Mouse (Mus musculus): ENCODE results near the gene Ifi207. TPM values are rescaled to one million over a fixed set of nuclear protein-coding genes. Genes with fewer than 3 reads are reported as not detected.
"Not testable (repeated sequence)": the region's sequence is repeated elsewhere in the genome, so short reads cannot be mapped to it uniquely, and the experiment has no call there.

Gene Ifi207
- 0.78 and 1.1 TPM in 2 replicates for polyA plus RNA-seq (2015; fragmentation: Nextera tagmentation; extraction: Ambion mirVana)

GRCm38 (mm10) chr1:173741656-173742055 lies at the start of gene Ifi207:
Gene Ifi207, minus strand, starts transcription at chr1:173741747.
- H3K4me3 ChIP-seq (replicated peaks), result no peak within 1 kb of the TSS
- no peak within 1 kb of the TSS for H3K4me2 ChIP-seq
- no peaks in the 10 kb centered on the region for H3K27me3 ChIP-seq
- H3K9ac ChIP-seq, result no peak within 1 kb of the TSS
- H3K36me3 ChIP-seq, result no peaks in the 10 kb centered on the region
- DNase-seq (no peak), ATAC-seq (ENCODE audit: low read depth) (no peak)
- WGBS (ENCODE audit: insufficient replicate concordance), result 34% methylated on average over 4 of the region's 4 CpGs
- no peak within 1 kb of the TSS for H3K27ac ChIP-seq
- no peaks in the 10 kb centered on the region for H3K9me3 ChIP-seq (replicated peaks)
- no peaks in the 10 kb centered on the region for H3K4me1 ChIP-seq (replicated peaks)

- 32% methylated on average over 3 of the region's 3 CpGs for WGBS (ENCODE audit: insufficient replicate concordance)
- H3K9me3 ChIP-seq (replicated peaks), result not testable (repeated sequence)
Observed at GRCm38 (mm10) chr1:173773457-173773856, 31.9 kb upstream of the Ifi207 start.

GRCm38 (mm10) chr1:173766848-173767617 lies 25.5 kb upstream of the Ifi207 start, which contains the start of gene Ifi204:
Gene Ifi204, minus strand, starts transcription at chr1:173766943.
- not testable (repeated sequence) for H3K36me3 ChIP-seq; H3K4me3 ChIP-seq (replicated peaks); H3K9ac ChIP-seq; H3K4me2 ChIP-seq; H3K27ac ChIP-seq; H3K27me3 ChIP-seq; DNase-seq; H3K4me1 ChIP-seq (replicated peaks); H3K9me3 ChIP-seq (replicated peaks)
- peak; percentile 65 for ATAC-seq (ENCODE audit: low read depth)
- WGBS (ENCODE audit: insufficient replicate concordance), result 27% methylated on average over 5 of the region's 5 CpGs

More at GRCm38 (mm10) chr1:173773457-173773856, 31.9 kb upstream of the Ifi207 start:
- not testable (repeated sequence) for H3K4me1 ChIP-seq (replicated peaks); H3K4me2 ChIP-seq; H3K9ac ChIP-seq; DNase-seq; H3K27ac ChIP-seq; ATAC-seq (ENCODE audit: low read depth); H3K4me3 ChIP-seq (replicated peaks); H3K36me3 ChIP-seq; H3K27me3 ChIP-seq

DNA sequence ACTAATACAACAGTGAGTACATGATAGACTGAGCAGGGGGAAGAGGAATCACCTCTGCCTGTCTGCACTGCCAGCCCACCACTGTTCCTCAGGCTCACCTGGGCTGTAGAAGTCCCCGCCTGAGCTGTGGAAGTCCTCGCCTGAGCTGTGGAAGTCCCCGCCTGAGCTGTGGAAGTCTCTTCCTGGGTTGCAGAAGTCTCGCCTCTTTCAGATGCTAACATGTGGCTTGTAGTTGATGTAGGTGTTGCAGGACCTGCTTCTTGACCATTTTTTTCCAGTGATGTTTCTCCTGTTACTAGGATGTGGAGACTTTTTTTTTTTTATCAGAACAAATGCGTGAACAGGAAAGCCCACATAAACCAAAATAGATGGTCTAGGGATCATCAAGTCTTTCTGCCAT lies 18.5 kb upstream of the Ifi207 start:
- H3K4me3 ChIP-seq (replicated peaks); H3K36me3 ChIP-seq; H3K9ac ChIP-seq; H3K27ac ChIP-seq; DNase-seq; ATAC-seq (ENCODE audit: low read depth); H3K9me3 ChIP-seq (replicated peaks); H3K27me3 ChIP-seq; H3K4me1 ChIP-seq (replicated peaks); H3K4me2 ChIP-seq: not testable (repeated sequence)
- 66% methylated on average over 5 of the region's 5 CpGs for WGBS (ENCODE audit: insufficient replicate concordance)

DNA sequence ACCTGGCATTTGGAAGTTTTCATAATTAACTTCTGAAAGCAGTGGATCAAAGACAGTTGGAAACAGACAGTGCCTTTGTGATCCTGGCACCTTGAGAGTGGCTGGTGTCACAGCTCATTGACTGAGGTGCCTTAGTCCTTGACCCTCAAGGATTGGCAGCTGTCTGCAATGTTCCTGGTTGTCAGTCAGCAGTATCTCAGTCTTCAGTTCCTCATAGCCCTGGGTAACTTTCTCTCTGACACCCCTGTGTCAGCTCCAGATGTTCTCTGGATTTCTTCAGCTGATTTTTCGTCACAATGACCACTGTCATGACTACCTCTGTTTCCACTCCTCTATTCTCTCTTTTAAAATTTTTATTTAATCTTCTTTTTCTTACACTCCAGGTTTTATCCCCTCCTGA lies 715 bp upstream of the Ifi207 start:
- H3K36me3 ChIP-seq, result no peaks in the 10 kb centered on the region
- no peak overlapping the region for H3K4me3 ChIP-seq (replicated peaks)
- no peak overlapping the region for H3K9ac ChIP-seq
- no peak for ATAC-seq (ENCODE audit: low read depth)
- DNase-seq, result no peak
- H3K27ac ChIP-seq, result no peak overlapping the region
- H3K27me3 ChIP-seq, result no peaks in the 10 kb centered on the region
- no peaks in the 10 kb centered on the region for H3K9me3 ChIP-seq (replicated peaks)
- H3K4me2 ChIP-seq, result no peak overlapping the region
- no peaks in the 10 kb centered on the region for H3K4me1 ChIP-seq (replicated peaks)
- 36% methylated on average over 1 of the region's 1 CpGs for WGBS (ENCODE audit: insufficient replicate concordance)

DNA sequence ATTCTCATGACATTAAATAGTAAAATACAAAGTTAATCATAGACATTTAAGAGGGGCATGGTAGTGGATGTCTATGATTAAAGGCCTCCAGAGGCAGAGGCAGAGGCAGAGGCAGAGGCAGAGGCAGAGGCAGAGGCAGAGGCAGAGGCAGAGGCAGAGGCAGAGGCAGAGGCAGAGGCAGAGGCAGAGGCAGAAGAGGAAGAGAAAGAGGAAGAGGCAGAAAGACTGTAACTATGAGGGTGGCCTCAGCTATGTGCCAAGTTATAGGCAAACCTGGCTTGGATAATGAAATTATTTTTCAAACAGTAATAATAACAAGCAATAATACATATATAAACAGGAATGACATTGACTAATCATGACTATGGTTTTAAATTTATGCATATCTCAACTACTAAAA lies 1.0 kb downstream of the Ifi207 start:
- ATAC-seq (ENCODE audit: low read depth) (no peak), DNase-seq (no peak)
- no peaks in the 10 kb centered on the region for H3K36me3 ChIP-seq
- no peaks in the 10 kb centered on the region for H3K27me3 ChIP-seq
- H3K4me1 ChIP-seq (replicated peaks), result no peaks in the 10 kb centered on the region
- no peaks in the 10 kb centered on the region for H3K9me3 ChIP-seq (replicated peaks)
- no peak overlapping the region for H3K4me2 ChIP-seq
- H3K27ac ChIP-seq, result no peak overlapping the region
- H3K4me3 ChIP-seq (replicated peaks), result no peak overlapping the region
- H3K9ac ChIP-seq, result no peak overlapping the region

DNA sequence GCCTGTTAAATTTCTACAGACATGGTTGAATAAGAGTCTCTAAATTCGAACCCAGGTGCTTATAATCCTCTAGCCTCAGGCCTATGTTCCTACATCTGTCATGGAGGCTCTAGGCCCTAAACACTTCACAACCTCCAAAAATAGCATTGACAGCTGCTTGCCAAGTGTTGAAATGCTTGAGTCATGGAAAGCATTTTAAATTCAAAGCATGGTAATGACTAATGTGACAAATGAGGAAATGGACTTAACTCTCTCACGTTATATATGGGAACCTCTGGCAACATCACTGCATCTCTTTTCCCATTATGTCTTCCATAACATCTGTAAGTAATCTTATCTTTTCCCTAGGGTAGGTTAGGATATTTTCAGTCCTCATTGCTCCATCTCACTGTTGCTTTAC lies 4.6 kb downstream of the Ifi207 start:
- H3K4me1 ChIP-seq (replicated peaks), result no peaks in the 10 kb centered on the region
- ATAC-seq (ENCODE audit: low read depth) (no peak), DNase-seq (no peak)
- H3K9me3 ChIP-seq (replicated peaks), result no peaks in the 10 kb centered on the region
- no peaks in the 10 kb centered on the region for H3K36me3 ChIP-seq
- 39% methylated on average over 2 of the region's 2 CpGs for WGBS (ENCODE audit: insufficient replicate concordance)
- H3K9ac ChIP-seq, result no peak overlapping the region
- no peak overlapping the region for H3K4me3 ChIP-seq (replicated peaks)
- no peaks in the 10 kb centered on the region for H3K27me3 ChIP-seq
- H3K4me2 ChIP-seq, result no peak overlapping the region
- H3K27ac ChIP-seq, result no peak overlapping the region

DNA sequence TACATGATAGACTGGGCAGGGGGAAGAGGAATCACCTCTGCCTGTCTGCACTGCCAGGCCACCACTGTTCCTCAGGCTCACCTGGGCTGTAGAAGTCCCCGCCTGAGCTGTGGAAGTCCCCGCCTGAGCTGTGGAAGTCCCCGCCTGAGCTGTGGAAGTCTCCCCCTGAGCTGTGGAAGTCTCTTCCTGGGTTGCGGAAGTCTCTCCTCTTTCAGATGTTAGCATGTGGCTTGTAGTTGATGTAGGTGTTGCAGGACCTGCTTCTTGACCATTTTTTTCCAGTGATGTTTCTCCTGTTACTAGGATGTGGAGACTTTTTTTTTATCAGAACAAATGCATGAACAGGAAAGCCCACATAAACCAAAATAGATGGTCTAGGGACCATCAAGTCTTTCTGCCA lies 6.5 kb downstream of the Ifi207 start:
- not testable (repeated sequence) for H3K4me2 ChIP-seq; H3K9ac ChIP-seq; H3K4me1 ChIP-seq (replicated peaks); H3K27me3 ChIP-seq; H3K9me3 ChIP-seq (replicated peaks); DNase-seq; H3K36me3 ChIP-seq; ATAC-seq (ENCODE audit: low read depth); H3K27ac ChIP-seq; H3K4me3 ChIP-seq (replicated peaks)
- WGBS (ENCODE audit: insufficient replicate concordance), result 72% methylated on average over 4 of the region's 4 CpGs

DNA sequence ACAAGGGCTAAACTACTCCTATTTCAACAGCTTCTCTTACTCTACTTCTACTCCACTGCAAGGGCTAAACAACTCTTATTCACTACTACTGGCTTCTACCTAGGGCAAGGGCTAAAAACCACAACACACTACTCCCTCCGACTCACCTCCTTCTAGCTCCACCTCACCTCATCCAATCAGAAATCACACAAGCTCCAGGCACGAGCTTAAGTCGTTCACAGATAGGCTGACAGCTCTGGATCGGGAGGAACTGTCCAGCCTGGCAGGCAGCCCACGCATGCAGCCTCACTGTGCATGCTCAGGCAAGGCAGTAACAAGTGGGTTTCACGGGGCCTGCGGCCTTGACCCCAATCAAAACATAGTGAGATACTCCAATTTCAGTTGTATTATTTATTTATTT lies 8.3 kb downstream of the Ifi207 start:
- H3K4me1 ChIP-seq (replicated peaks), result no peaks in the 10 kb centered on the region
- H3K27ac ChIP-seq, result no peak overlapping the region
- H3K9me3 ChIP-seq (replicated peaks), result no peaks in the 10 kb centered on the region
- ATAC-seq (ENCODE audit: low read depth) (no peak), DNase-seq (no peak)
- H3K4me2 ChIP-seq, result no peak overlapping the region
- H3K9ac ChIP-seq, result no peak overlapping the region
- H3K36me3 ChIP-seq, result no peaks in the 10 kb centered on the region
- no peaks in the 10 kb centered on the region for H3K27me3 ChIP-seq
- H3K4me3 ChIP-seq (replicated peaks), result no peak overlapping the region
- 27% methylated on average over 7 of the region's 7 CpGs for WGBS (ENCODE audit: insufficient replicate concordance)

DNA sequence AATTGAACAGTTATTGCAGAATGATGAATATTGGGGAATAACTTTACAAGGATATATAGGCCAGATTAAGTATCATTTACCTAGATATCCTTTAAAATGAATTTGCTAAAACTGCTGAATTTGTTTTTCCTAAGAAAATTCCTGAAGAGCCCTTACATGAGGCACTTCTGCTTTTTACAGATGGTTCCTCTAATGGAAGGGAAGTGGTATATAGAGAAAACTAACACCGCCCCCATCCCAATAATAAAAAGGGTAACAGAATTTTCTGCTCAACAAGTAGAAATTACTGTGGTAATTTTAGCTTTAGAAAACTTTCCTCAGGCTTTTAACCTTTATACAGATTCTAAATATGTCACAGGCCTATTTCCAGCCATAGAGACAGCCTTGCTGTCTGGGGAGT lies 47.3 kb downstream of the Ifi207 start:
- Histone ChIP-seq H3K27ac (no peak overlapping the region), H3K36me3 (no peaks in the 10 kb centered on the region), H3K9me3 (replicated peaks) (no peaks in the 10 kb centered on the region), H3K4me1 (replicated peaks) (no peaks in the 10 kb centered on the region), H3K27me3 (no peaks in the 10 kb centered on the region), H3K4me2 (no peak overlapping the region), H3K9ac (no peak overlapping the region), H3K4me3 (replicated peaks) (no peak overlapping the region)
- no peak for ATAC-seq (ENCODE audit: low read depth)
- no peak for DNase-seq
- WGBS (ENCODE audit: insufficient replicate concordance), result 32% methylated on average over 1 of the region's 1 CpGs

DNA sequence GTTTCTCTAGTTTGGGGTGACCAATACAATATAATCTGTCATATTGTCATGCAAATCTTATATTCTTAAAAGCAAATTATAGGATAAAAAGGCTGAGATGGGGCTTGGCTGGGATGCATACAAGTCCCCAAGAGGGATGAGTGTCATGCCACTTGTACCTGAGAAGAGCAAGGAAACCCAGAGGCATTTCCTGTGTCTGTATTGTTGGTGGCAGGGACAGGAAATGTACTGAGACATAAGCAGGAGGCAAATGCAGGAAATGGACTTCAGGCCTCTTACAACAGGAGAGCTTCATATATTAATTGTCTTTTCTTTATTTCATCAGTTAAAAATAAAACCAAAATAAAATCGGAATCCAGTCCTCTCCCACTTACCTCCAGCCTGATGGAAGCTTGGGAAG lies 62.9 kb downstream of the Ifi207 start:
- H3K9me3 ChIP-seq (replicated peaks); H3K4me2 ChIP-seq; DNase-seq; H3K27me3 ChIP-seq; H3K36me3 ChIP-seq; H3K4me1 ChIP-seq (replicated peaks); H3K27ac ChIP-seq; H3K4me3 ChIP-seq (replicated peaks); ATAC-seq (ENCODE audit: low read depth); H3K9ac ChIP-seq: not testable (repeated sequence)
- WGBS (ENCODE audit: insufficient replicate concordance), result 62% methylated on average over 1 of the region's 1 CpGs

- H3K4me2 ChIP-seq; H3K9ac ChIP-seq; H3K4me1 ChIP-seq (replicated peaks); H3K9me3 ChIP-seq (replicated peaks); H3K27ac ChIP-seq; H3K36me3 ChIP-seq; DNase-seq; H3K4me3 ChIP-seq (replicated peaks); H3K27me3 ChIP-seq; ATAC-seq (ENCODE audit: low read depth): not testable (repeated sequence)
- 27% methylated on average over 3 of the region's 3 CpGs for WGBS (ENCODE audit: insufficient replicate concordance)
Observed at GRCm38 (mm10) chr1:173673458-173674097, 68.0 kb downstream of the Ifi207 start, which contains the start of gene Ifi208. Gene Ifi208, plus strand, starts transcription at chr1:173673675.

Measured in liver, embryonic 13.5 days (tissue).